Mouse (Mus musculus): Measurements from ENCODE around the gene Fbf1. TPM values are rescaled to one million over a fixed set of nuclear protein-coding genes. Genes with fewer than 3 reads are reported as not detected.

Gene Fbf1
- polyA plus RNA-seq, 1 experiment from 2014 or later: 6.1 TPM

DNA sequence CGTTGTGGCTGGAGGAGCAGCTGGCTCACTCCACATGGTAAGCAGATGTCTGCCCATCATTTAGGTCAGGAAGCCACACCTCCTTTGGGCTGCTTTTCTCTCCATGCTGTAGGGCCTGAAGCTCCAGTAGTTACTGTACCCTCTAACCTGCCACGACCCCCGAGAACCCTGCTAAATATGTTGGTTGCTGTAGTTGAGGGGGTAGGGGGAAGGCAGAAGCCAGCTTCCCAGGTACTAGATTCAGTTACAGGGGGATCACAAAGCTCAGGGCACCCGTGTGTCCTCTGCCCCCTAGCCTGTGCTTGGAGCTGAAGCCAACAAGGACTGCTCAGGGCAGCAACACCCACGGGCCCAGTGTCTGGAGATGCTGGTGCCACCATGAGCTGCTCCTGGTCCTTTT lies 34.5 kb downstream of the Fbf1 start:
- Histone ChIP-seq H3K4me3 (replicated peaks) (no peak overlapping the region), H3K36me3 (replicated peaks) (peaks cover 33% of the 10 kb centered on the region; the same call in 1 of the 2 replicates), H3K4me2 (no peak overlapping the region), H3K4me1 (replicated peaks) (peaks cover 51% of the 10 kb centered on the region), H3K9ac (no peak overlapping the region), H3K27ac (replicated peaks) (no peak overlapping the region), H3K27me3 (no peaks in the 10 kb centered on the region), H3K9me3 (replicated peaks) (no peaks in the 10 kb centered on the region)
- ATAC-seq (ENCODE audit: insufficient read depth): no peak
- WGBS (ENCODE audit: insufficient replicate concordance): 62% methylated on average over 5 of the region's 5 CpGs

DNA sequence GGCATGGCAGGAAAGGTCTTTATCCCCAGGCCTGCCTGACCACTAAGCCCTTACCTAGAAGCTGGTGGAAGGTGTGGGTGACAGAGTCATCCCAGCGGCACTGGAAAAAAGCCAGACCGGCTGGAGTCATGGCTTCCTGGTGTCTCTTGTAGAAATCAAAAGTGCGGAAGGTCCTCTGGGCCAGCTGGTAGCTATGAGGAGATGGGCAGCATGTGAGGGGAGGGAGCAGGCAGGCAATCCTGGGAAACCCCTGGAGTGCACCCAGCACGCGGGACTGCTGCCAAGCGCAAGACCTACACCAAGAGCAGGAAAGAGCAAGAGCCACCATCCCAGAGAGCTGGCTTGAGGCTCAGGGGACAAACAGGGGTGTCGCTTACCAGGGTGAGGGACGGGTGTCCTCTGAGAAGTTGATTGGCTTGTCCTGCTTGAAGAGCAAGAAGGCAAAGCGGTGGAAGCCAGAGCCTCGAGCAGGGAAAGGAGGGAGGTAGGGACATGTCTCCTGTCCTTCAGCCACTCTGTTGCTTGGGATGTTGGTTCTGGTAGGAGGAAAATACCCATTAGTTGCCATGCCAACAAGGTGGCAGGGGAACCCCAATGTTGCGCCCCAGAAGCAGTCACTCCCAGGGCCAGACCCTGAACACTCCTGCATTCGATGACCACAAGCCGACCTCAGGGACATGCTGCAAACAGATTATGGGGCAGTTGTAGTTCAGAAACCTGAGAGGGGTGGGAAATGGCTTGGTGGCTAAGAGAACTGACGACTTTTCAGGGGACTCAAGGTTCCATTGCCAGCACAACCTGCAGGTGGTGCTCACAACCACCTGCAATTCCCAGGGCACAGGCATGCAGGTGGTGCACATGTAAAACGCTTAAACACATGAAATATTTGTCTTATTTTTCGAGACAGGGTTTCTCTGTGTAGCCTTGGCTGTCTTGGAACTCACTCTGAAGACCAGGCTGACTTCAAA lies 35.3 kb downstream of the Fbf1 start:
- H3K9me3 ChIP-seq (replicated peaks): no peaks in the 10 kb centered on the region

DNA sequence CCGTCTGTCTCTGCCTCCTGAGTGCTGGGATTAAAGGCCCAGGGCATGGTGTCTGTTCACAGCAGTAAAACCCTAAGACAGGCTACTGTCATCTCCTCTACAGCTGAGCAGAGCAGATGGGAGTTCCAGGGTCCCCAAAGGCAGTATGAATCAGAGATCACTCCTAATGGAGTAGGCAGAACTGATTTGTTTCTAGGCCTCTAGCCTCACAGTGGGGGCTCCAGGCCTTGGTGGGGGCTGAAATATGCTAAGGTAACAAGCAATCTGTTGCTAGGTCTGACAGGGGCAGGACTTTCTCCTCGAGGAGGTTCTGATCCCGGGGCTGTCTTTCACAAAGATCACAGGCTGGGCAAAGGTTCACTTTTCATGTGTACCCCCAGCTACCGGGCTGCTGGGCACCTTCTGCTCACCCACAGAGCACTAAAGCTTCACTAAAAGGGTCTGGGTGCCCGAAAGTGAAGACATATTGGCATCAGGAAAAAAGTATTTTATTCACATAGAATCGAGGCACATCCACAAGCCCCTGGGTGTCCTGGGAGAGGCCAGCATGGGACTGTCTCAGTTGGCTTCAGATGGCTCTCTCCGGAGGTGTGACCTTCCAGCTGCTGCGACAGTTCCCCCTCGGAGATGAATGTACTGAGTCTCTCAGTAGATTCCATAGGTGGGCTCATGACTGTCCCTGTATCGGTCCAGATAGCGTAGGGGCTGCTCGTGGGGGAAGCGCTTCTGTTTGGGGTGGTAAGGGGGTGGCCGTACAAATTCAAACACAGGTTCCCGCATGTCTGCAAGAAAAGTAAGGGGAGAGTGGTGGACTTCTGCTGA lies 36.4 kb downstream of the Fbf1 start:
- Histone ChIP-seq H3K4me1 (replicated peaks) (peaks cover 47% of the 10 kb centered on the region), H3K36me3 (replicated peaks) (peaks cover 35% of the 10 kb centered on the region)
- ATAC-seq (ENCODE audit: insufficient read depth): no peak

More for the DNA sequence above, 35.3 kb downstream of the Fbf1 start:
- H3K27ac ChIP-seq (replicated peaks): no peak overlapping the region
- H3K4me3 ChIP-seq (replicated peaks): no peak overlapping the region
- peaks cover 47% of the 10 kb centered on the region for H3K4me1 ChIP-seq (replicated peaks)
- WGBS (ENCODE audit: insufficient replicate concordance): 72% methylated on average over 16 of the region's 16 CpGs
- H3K36me3 ChIP-seq (replicated peaks): peaks cover 33% of the 10 kb centered on the region; the same call in 1 of the 2 replicates
- H3K4me2 ChIP-seq: no peak overlapping the region
- H3K27me3 ChIP-seq: no peaks in the 10 kb centered on the region
- no peak for ATAC-seq (ENCODE audit: insufficient read depth)
- no peak overlapping the region for H3K9ac ChIP-seq

DNA sequence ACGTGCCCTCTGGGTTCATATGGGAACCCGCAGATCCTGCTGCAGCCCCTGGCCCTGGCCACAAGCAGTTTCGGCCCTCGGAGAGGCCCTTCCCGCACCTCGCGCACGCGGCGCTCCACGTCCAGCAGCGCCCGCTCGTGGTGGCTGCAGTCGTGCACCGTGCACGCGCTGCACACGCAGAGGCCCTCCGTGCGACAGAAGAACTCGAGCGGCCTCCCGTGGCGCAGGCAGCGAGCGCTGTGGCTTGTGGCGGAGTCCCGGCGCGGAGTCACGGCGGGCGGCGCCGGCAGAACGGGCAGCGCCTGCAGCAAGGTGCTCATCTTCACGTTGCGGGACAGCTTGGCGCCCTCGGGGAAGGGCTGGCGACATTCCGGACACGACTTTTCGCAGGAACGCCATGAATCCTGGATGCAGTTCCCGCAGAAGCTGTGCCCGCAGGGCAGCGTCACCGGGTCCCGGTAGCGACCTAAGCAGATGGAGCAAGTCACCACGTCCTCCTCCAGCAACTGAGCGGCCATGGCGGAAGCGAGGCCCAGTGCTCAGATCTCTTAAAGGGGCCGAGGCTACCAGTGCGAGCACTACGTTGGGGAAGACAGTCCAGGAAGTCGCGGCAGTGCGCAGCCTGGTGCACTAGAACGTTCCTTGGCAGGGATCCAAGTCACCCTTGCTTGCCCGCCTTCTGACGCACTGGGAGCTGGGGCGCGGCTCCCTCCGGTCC lies 37.3 kb downstream of the Fbf1 start, which contains the start of gene Trim65:
Trim65 (minus strand) TSS at position 641 of the 718 bp plus-strand sequence.
- peak within 1 kb of the TSS; percentile 63 for H3K4me3 ChIP-seq (replicated peaks)
- H3K4me1 ChIP-seq (replicated peaks): peaks cover 44% of the 10 kb centered on the region
- H3K27ac ChIP-seq (replicated peaks): peak within 1 kb of the TSS; percentile 77
- peak; percentile 73 for ATAC-seq (ENCODE audit: insufficient read depth)
- peak within 1 kb of the TSS; percentile 85 for H3K4me2 ChIP-seq
- under 1% methylated on average over 69 of the region's 69 CpGs for WGBS (ENCODE audit: insufficient replicate concordance)
- H3K9ac ChIP-seq: peak within 1 kb of the TSS; percentile 56
- peaks cover 44% of the 10 kb centered on the region for H3K36me3 ChIP-seq (replicated peaks)
- H3K9me3 ChIP-seq (replicated peaks): no peaks in the 10 kb centered on the region
- H3K27me3 ChIP-seq: no peaks in the 10 kb centered on the region

More for the DNA sequence above, 36.4 kb downstream of the Fbf1 start:
- Histone ChIP-seq H3K9ac (peak overlapping the region; percentile 56), H3K9me3 (replicated peaks) (no peaks in the 10 kb centered on the region), H3K27me3 (no peaks in the 10 kb centered on the region), H3K4me3 (replicated peaks) (peak overlapping the region; percentile 63), H3K4me2 (peak overlapping the region; percentile 85), H3K27ac (replicated peaks) (peak overlapping the region; percentile 77)
- 73% methylated on average over 15 of the region's 15 CpGs for WGBS (ENCODE audit: insufficient replicate concordance)

DNA sequence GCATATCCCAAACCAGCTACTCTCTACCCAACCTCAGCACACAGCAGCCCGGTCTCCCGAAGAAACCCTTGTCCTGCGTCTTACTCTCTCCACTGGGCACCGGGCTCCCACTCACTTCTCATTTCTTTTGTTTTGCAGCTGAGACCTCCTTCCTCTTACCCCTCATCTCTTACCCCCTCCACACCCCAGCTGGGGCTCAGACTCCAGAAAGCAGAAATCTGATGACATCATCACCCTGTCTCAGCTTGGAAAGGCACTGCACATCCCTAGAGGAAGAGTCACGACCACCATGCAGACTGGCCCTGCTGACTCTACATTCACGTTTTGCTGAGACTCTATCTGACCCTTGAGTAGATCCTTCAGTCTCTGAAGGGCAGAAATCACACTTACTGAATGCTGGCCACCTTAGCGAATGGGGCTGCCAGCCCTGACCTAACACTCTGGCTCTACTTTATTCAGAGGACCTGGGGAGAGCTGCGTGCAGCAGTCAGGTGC lies 37.9 kb downstream of the Fbf1 start:
- Histone ChIP-seq H3K4me3 (replicated peaks) (peak overlapping the region; percentile 63), H3K27ac (replicated peaks) (peak overlapping the region; percentile 77; the same call in 1 of the 2 replicates), H3K4me2 (peak overlapping the region; percentile 85), H3K9ac (peak overlapping the region; percentile 56), H3K36me3 (replicated peaks) (peaks cover 46% of the 10 kb centered on the region), H3K27me3 (no peaks in the 10 kb centered on the region), H3K9me3 (replicated peaks) (no peaks in the 10 kb centered on the region), H3K4me1 (replicated peaks) (peaks cover 44% of the 10 kb centered on the region)
- 18% methylated on average over 8 of the region's 8 CpGs for WGBS (ENCODE audit: insufficient replicate concordance)
- ATAC-seq (ENCODE audit: insufficient read depth): no peak

DNA sequence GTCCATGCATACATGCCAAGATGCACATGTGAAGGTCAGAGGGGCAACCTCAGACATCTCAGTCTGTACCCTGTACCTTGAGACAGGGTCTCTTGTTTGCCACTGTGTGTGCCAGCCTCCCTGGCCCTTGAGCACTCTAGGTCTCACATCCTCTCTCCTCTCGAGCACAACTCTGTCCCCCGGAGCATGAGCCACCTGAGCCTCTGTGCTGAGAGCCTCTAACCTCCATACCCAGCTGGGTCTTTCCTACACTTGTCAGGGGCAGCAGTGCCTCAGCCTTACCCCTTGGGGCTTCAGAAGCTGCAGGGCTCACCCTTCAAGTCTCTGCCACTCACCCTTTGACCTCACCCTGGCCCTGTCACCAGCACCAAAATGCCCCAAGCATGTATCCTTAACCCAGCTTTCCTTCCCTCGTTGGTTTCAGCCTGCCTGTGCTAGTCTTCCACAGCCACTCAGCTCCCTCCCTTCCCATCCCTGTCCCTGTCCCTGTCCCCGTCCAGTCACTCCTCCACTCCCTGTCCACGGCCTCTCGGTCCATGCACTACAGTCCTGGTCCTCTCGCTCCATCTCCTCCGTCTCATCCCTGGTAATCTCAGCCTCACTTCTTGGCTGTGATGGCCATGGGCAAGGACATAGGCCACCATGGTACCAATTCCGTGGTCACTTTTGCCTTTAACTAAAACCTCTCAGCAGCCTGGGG lies 38.7 kb downstream of the Fbf1 start:
- Histone ChIP-seq H3K27ac (replicated peaks) (no peak overlapping the region), H3K9ac (no peak overlapping the region), H3K36me3 (replicated peaks) (peaks cover 38% of the 10 kb centered on the region), H3K4me3 (replicated peaks) (no peak overlapping the region), H3K9me3 (replicated peaks) (no peaks in the 10 kb centered on the region), H3K4me2 (peak overlapping the region; percentile 85), H3K4me1 (replicated peaks) (peaks cover 44% of the 10 kb centered on the region), H3K27me3 (no peaks in the 10 kb centered on the region)
- 71% methylated on average over 9 of the region's 9 CpGs for WGBS (ENCODE audit: insufficient replicate concordance)
- no peak for ATAC-seq (ENCODE audit: insufficient read depth)

DNA sequence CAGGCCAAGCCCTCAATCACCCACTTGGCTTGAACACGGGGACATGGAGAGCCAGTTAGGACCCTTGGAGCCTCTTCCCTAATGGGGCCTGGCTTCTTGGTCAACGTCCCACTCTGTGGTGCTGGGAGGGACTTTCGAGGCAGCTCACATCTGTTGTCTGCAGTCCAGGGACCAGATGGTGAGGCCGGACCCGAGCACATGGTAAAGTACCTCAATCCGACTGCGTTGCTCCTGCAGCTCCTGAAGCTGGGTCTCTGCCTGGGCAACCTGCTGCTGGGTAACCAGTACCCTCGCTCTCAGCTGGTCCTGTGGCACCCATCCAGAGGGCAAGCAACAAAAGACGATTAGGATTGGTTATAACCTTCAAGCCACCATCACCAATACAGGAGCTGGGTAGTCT lies 40.0 kb downstream of the Fbf1 start:
- Histone ChIP-seq H3K4me1 (replicated peaks) (peaks cover 44% of the 10 kb centered on the region), H3K4me3 (replicated peaks) (no peak overlapping the region), H3K27ac (replicated peaks) (no peak overlapping the region), H3K9me3 (replicated peaks) (no peaks in the 10 kb centered on the region), H3K9ac (no peak overlapping the region), H3K4me2 (no peak overlapping the region), H3K27me3 (no peaks in the 10 kb centered on the region), H3K36me3 (replicated peaks) (peaks cover 29% of the 10 kb centered on the region)
- 72% methylated on average over 9 of the region's 9 CpGs for WGBS (ENCODE audit: insufficient replicate concordance)
- no peak for ATAC-seq (ENCODE audit: insufficient read depth)

DNA sequence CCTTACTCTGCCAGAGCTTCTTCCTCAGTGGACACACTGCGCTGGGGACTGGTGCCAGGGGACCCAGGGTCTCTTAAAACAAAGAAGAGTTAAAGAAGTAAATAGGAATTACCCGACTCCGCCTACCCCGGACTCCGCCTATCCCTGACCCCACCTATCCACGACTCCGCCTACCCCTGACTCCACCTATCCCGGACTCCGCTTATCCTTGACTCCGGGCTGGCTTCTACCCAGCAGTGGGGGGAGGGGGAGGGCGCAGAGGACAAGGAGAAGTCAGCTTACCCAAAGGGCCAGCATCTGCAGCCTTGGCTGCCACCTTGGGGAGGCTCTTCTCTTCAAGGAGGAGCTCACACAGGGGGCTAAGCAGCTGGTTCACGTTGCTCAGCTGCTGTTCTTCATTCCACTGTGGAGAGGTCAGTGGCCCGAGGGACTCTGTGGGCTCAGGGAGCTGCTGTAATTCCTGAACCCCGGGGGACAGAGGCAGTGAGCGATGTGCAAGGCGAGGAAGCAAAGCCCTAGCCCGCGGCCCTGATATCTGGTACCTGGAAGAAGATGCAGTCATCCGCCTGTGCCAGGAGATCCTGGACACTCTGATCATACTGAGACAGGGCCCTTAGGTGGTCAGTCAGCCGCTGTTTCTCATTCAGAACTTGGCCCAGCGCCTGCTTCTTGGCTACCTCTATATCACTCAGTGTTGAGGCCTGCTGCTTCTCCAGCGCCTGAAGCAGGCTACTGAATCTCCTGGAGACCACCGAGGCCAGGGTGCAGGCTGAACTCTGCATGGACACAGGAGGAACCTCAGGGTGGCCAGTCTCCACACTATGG lies 40.6 kb downstream of the Fbf1 start, which contains the start of gene Trim47:
Trim47 (minus strand) TSS at position 55 of the 825 bp plus-strand sequence.
- peaks cover 28% of the 10 kb centered on the region for H3K36me3 ChIP-seq (replicated peaks)
- H3K9me3 ChIP-seq (replicated peaks): no peaks in the 10 kb centered on the region
- ATAC-seq (ENCODE audit: insufficient read depth): no peak
- no peak within 1 kb of the TSS for H3K9ac ChIP-seq
- 55% methylated on average over 23 of the region's 23 CpGs for WGBS (ENCODE audit: insufficient replicate concordance)
- peaks cover 44% of the 10 kb centered on the region for H3K4me1 ChIP-seq (replicated peaks)
- H3K27me3 ChIP-seq: no peaks in the 10 kb centered on the region
- H3K4me3 ChIP-seq (replicated peaks): no peak within 1 kb of the TSS
- no peak within 1 kb of the TSS for H3K27ac ChIP-seq (replicated peaks)
- H3K4me2 ChIP-seq: peak within 1 kb of the TSS; percentile 37

DNA sequence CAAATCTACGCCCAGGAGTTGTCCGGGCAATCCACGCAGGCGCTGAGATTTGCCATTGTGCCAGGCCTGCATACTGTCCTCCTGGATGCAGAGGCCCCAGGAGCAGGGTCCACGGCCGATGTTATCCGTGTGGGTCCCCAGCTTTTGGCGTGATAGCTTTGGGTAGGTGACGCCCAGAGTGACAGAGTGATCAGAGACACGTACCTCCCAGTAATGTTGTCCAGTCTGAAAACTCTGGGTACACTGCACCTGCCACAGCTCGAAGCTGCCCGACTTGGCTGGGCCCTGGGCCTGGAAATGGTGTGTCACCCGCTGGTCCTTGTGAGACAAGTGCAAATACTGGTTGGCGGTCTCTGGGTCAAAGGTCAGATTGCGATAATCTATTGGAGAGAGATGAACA lies 41.7 kb downstream of the Fbf1 start:
- Histone ChIP-seq H3K27ac (replicated peaks) (no peak overlapping the region), H3K4me1 (replicated peaks) (peaks cover 44% of the 10 kb centered on the region), H3K9me3 (replicated peaks) (no peaks in the 10 kb centered on the region), H3K4me2 (no peak overlapping the region), H3K36me3 (replicated peaks) (peaks cover 25% of the 10 kb centered on the region), H3K9ac (no peak overlapping the region), H3K27me3 (no peaks in the 10 kb centered on the region), H3K4me3 (replicated peaks) (no peak overlapping the region)
- ATAC-seq (ENCODE audit: insufficient read depth): no peak
- 80% methylated on average over 15 of the region's 15 CpGs for WGBS (ENCODE audit: insufficient replicate concordance)

All from liver, embryonic 15.5 days (tissue).